Mouse (Mus musculus) gastrocnemius, postnatal 14 days (tissue): ENCODE results near the gene Slc6a17. TPM values are rescaled to one million over a fixed set of nuclear protein-coding genes. Genes with fewer than 3 reads are reported as not detected.

Experiments
- DNase-seq: peaks from one replicate; pipeline ENCODE4 v3.0.0; 2021; ENCODE audit warnings: mixed read lengths
- intact Hi-C: fragments of 180-260 bp; cut with DNase I; formaldehyde crosslinking; loops from one replicate; pipeline ENCODE4 v1.15.1; 2025; ENCODE audit warnings: low total_unique reads
- total RNA-seq, 2 experiments: library from RNA; stranded (reverse); gene quantifications; 2 replicates each; pipeline ENCODE4 v1.2.3; 2021

Slc6a17 gene
- total RNA-seq, 2 experiments from 2014 or later: 0.55 to 0.60 TPM

DNA sequence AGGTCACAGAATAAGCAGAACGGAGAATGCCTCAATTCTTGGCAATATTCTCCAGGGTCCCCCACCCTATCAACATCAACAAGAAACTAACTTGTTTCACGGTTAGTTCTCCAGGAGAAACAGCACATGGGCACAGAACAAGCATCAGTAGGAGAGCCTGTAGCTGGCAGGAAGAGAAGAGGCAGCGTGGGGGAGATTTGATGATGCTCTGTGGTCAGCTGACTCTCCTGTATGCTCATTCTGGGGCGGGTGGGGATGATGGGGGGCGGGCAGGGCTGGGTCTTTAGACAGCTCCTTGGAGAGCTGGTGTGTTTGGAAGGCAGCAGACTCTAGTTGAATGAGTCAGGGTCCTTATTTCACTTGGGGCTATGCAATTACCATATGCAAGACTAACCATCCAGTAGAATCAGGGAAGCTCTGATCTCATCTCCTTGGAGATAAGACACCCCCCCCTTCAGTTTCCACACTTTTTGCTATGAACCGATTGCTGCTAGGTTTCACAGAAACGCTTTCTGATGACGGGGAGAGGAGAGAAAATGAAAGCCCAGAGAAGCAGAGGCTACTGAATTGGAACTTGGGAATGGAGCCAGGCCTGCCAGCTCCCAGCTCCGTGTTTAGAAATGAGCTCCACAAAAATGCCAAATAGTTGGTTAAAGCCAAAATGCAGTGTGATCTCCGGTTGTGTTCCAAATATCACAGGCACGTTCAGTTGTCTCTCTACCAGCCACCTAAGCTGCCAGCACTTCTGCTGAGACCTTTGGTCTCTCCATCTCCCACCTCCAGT, 93.4 kb downstream of the Slc6a17 start:
- DNase-seq: no peak
- intact Hi-C loops: no loop called here

DNA sequence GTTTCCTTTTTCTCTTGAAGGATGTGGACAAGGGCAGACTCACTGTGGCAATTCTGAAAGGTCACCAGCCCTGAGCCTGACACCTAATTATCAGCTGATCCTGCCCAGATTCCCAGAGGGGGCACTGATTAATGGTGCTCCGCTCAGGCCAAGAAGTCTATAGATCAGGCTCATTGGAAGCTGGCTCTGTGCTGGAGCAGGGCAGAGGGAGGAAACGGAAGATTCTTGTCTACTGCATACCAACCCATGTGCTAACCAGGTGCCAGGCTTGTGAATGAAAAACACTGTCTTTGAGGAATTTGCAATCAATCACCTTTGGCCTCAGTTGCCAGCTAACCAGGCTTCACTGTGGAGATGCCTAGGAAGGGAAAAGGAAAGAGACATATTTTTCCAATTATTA, 97.7 kb downstream of the Slc6a17 start:
- intact Hi-C loops: no loop called here
- DNase-seq: no peak

Other genes starting within 250 kb of the Slc6a17 start
- gene Lamtor5, start 239.2 kb downstream of the Slc6a17 start, total RNA-seq: 10 to 100 TPM; 46.8 to 53.2 TPM
- gene Slc16a4, start 226.8 kb downstream of the Slc6a17 start, total RNA-seq: under 1 TPM; 0.18 to 0.25 TPM
- 10 to 100 TPM; 16.9 to 18.0 TPM for gene Rbm15, start 184.3 kb downstream of the Slc6a17 start, total RNA-seq
- 10 to 100 TPM; 49.3 to 51.9 TPM for gene Kcnc4, start 58.5 kb downstream of the Slc6a17 start, total RNA-seq
- gene Ubl4b, start 37.1 kb upstream of the Slc6a17 start, total RNA-seq: not detected
- not detected for gene Alx3, start 77.0 kb upstream of the Slc6a17 start, total RNA-seq
- gene Gm10961, start 113.3 kb upstream of the Slc6a17 start, total RNA-seq: not detected
- 10 to 100 TPM; 16.9 to 19.5 TPM for gene Strip1, start 113.7 kb upstream of the Slc6a17 start, total RNA-seq
- gene Ahcyl1, start 178.5 kb upstream of the Slc6a17 start, total RNA-seq: 10 to 100 TPM; 37.5 to 38.9 TPM
- 10 to 100 TPM in 1 of 2 experiments, 1 to 10 TPM in 1; 7.9 to 10.9 TPM for gene Csf1, start 242.5 kb upstream of the Slc6a17 start, total RNA-seq